Mouse (Mus musculus) forebrain, embryonic 12.5 days (tissue): ENCODE data around the gene Poc1a. TPM values are rescaled to one million over a fixed set of nuclear protein-coding genes. Genes with fewer than 3 reads are reported as not detected.

Source experiments
- ATAC-seq: fragments of 200-750 bp; cut with Nextera tagmentation; 2 replicates; pipeline ENCODE4 v1.8.0; 2017; ENCODE audit warnings: moderate TSS enrichment; ENCODE audit not compliant: low FRiP score
- H3K27ac ChIP-seq: fragments of 300-500 bp; sonication (generic); 2 replicates; pipeline ENCODE4 v1.5.1; 2016; ENCODE audit warnings: mild to moderate bottlenecking
- H3K27me3 ChIP-seq: fragments of 300-500 bp; sonication (generic); 2 replicates; pipeline ENCODE4 v1.6.1; 2016; ENCODE audit warnings: mild to moderate bottlenecking
- H3K36me3 ChIP-seq: fragments of 300-500 bp; sonication (generic); replicated peaks from 2 replicates; pipeline ENCODE4 v1.6.1; 2016; ENCODE audit warnings: mild to moderate bottlenecking
- H3K4me1 ChIP-seq: fragments of 300-500 bp; sonication (generic); 2 replicates; pipeline ENCODE4 v1.6.1; 2016
- H3K4me2 ChIP-seq: fragments of 300-500 bp; sonication (generic); 2 replicates; pipeline ENCODE4 v1.6.1; 2016; ENCODE audit warnings: mild to moderate bottlenecking, moderate library complexity
- H3K4me3 ChIP-seq: fragments of 300-500 bp; sonication (generic); replicated peaks from 2 replicates; pipeline ENCODE4 v1.5.1; 2016; ENCODE audit warnings: mild to moderate bottlenecking
- H3K9ac ChIP-seq: fragments of 300-500 bp; sonication (generic); 2 replicates; pipeline ENCODE4 v1.6.1; 2016; ENCODE audit warnings: mild to moderate bottlenecking
- H3K9me3 ChIP-seq: fragments of 300-500 bp; sonication (generic); 2 replicates; pipeline ENCODE4 v1.6.1; 2016
- WGBS: fragments of 180-500 bp; shearing (Covaris S2); methylation state at CpG from one replicate; pipeline ENCODE4 v1.1.7; 2016; 5-methylcytosine and 5-hydroxymethylcytosine counted together
- polyA plus RNA-seq: library from polyadenylated mRNA; unstranded; fragments of >200 nt; fragmentation: Nextera tagmentation; extraction: Ambion mirVana; gene quantifications from 2 replicates; pipeline ENCODE4 v1.2.1, GENCODE M21; 2016

Poc1a gene
- polyA plus RNA-seq, 1 experiment from 2014 or later = 23.8 TPM

GRCm38 (mm10) chr9:106249550-106249949 is 31.3 kb upstream of the Poc1a start:
- 92% methylated on average over 11 of the region's 11 CpGs for WGBS

GRCm38 (mm10) chr9:106250245-106250644 is 30.6 kb upstream of the Poc1a start:
- Histone ChIP-seq H3K36me3 (no peaks in the 10 kb centered on the region), H3K9ac (no peak overlapping the region), H3K4me1 (peaks cover 23% of the 10 kb centered on the region), H3K9me3 (no peaks in the 10 kb centered on the region), H3K4me3 (no peak overlapping the region), H3K4me2 (no peak overlapping the region), H3K27me3 (no peaks in the 10 kb centered on the region), H3K27ac (no peak overlapping the region)
- 69% methylated on average over 4 of the region's 4 CpGs for WGBS
- no peak for ATAC-seq

More at GRCm38 (mm10) chr9:106249550-106249949, 31.3 kb upstream of the Poc1a start:
- Histone ChIP-seq H3K9ac (no peak overlapping the region), H3K9me3 (no peaks in the 10 kb centered on the region), H3K4me2 (no peak overlapping the region), H3K27ac (no peak overlapping the region), H3K4me1 (peaks cover 23% of the 10 kb centered on the region), H3K27me3 (no peaks in the 10 kb centered on the region), H3K4me3 (no peak overlapping the region), H3K36me3 (0 out of 2 replicates have a peak, but pooled peaks cover 3% of the 10 kb centered on the region)
- ATAC-seq = no peak

- no peak for ATAC-seq
- no peaks in the 10 kb centered on the region for H3K27me3 ChIP-seq
- WGBS = 80% methylated on average over 8 of the region's 8 CpGs
- peaks cover 21% of the 10 kb centered on the region for H3K4me1 ChIP-seq
- no peak overlapping the region for H3K4me3 ChIP-seq
- H3K9me3 ChIP-seq = no peaks in the 10 kb centered on the region
- no peak overlapping the region for H3K4me2 ChIP-seq
- no peak overlapping the region for H3K9ac ChIP-seq
- H3K27ac ChIP-seq = no peak overlapping the region
- H3K36me3 ChIP-seq = no peaks in the 10 kb centered on the region
Observed at GRCm38 (mm10) chr9:106251066-106251465, 29.8 kb upstream of the Poc1a start.

- Histone ChIP-seq H3K4me3 (no peak overlapping the region), H3K36me3 (no peaks in the 10 kb centered on the region), H3K27ac (no peak overlapping the region), H3K4me2 (no peak overlapping the region), H3K4me1 (no peaks in the 10 kb centered on the region), H3K9ac (no peak overlapping the region), H3K27me3 (no peaks in the 10 kb centered on the region), H3K9me3 (no peaks in the 10 kb centered on the region)
- WGBS = 80% methylated on average over 1 of the region's 2 CpGs
- ATAC-seq = no peak
Observed at GRCm38 (mm10) chr9:106254001-106254400, 26.9 kb upstream of the Poc1a start.

- Histone ChIP-seq H3K4me1 (no peaks in the 10 kb centered on the region), H3K4me2 (no peak overlapping the region), H3K27ac (no peak overlapping the region), H3K27me3 (no peaks in the 10 kb centered on the region), H3K9me3 (no peaks in the 10 kb centered on the region), H3K9ac (no peak overlapping the region), H3K4me3 (no peak overlapping the region), H3K36me3 (no peaks in the 10 kb centered on the region)
- ATAC-seq = no peak
- WGBS = 91% methylated on average over 4 of the region's 4 CpGs
Observed at GRCm38 (mm10) chr9:106258412-106258811, 22.4 kb upstream of the Poc1a start.

GRCm38 (mm10) chr9:106258990-106259389 is 21.9 kb upstream of the Poc1a start:
- H3K9me3 ChIP-seq = no peaks in the 10 kb centered on the region
- H3K9ac ChIP-seq = no peak overlapping the region
- ATAC-seq = no peak
- no peaks in the 10 kb centered on the region for H3K36me3 ChIP-seq
- no peak overlapping the region for H3K27ac ChIP-seq
- no peaks in the 10 kb centered on the region for H3K4me1 ChIP-seq
- H3K4me2 ChIP-seq = no peak overlapping the region
- no peak overlapping the region for H3K4me3 ChIP-seq
- WGBS = 65% methylated on average over 5 of the region's 5 CpGs
- H3K27me3 ChIP-seq = no peaks in the 10 kb centered on the region

GRCm38 (mm10) chr9:106261058-106261457 is 19.8 kb upstream of the Poc1a start:
- Histone ChIP-seq H3K27me3 (no peaks in the 10 kb centered on the region), H3K9me3 (no peaks in the 10 kb centered on the region), H3K4me1 (no peaks in the 10 kb centered on the region), H3K4me3 (no peak overlapping the region), H3K27ac (no peak overlapping the region), H3K4me2 (no peak overlapping the region), H3K36me3 (no peaks in the 10 kb centered on the region), H3K9ac (no peak overlapping the region)
- no peak for ATAC-seq
- WGBS = 91% methylated on average over 6 of the region's 6 CpGs

GRCm38 (mm10) chr9:106261491-106261890 is 19.4 kb upstream of the Poc1a start:
- ATAC-seq = no peak

GRCm38 (mm10) chr9:106262075-106262474 is 18.8 kb upstream of the Poc1a start:
- H3K27ac ChIP-seq = no peak overlapping the region
- 89% methylated on average over 3 of the region's 3 CpGs for WGBS
- no peak overlapping the region for H3K4me2 ChIP-seq
- no peak overlapping the region for H3K9ac ChIP-seq
- no peaks in the 10 kb centered on the region for H3K9me3 ChIP-seq
- no peaks in the 10 kb centered on the region for H3K36me3 ChIP-seq
- H3K4me1 ChIP-seq = no peaks in the 10 kb centered on the region
- ATAC-seq = no peak
- H3K27me3 ChIP-seq = no peaks in the 10 kb centered on the region
- no peak overlapping the region for H3K4me3 ChIP-seq

More at GRCm38 (mm10) chr9:106261491-106261890, 19.4 kb upstream of the Poc1a start:
- 88% methylated on average over 3 of the region's 3 CpGs for WGBS
- Histone ChIP-seq H3K4me3 (no peak overlapping the region), H3K27me3 (no peaks in the 10 kb centered on the region), H3K4me1 (no peaks in the 10 kb centered on the region), H3K9ac (no peak overlapping the region), H3K9me3 (no peaks in the 10 kb centered on the region), H3K36me3 (no peaks in the 10 kb centered on the region), H3K4me2 (no peak overlapping the region), H3K27ac (no peak overlapping the region)

GRCm38 (mm10) chr9:106263381-106263924 is 17.4 kb upstream of the Poc1a start:
- no peak overlapping the region for H3K4me3 ChIP-seq
- no peak overlapping the region for H3K27ac ChIP-seq
- no peak overlapping the region for H3K9ac ChIP-seq
- peaks cover 2% of the 10 kb centered on the region; the same call in 1 of the 2 replicates for H3K4me1 ChIP-seq
- 86% methylated on average over 9 of the region's 9 CpGs for WGBS
- no peaks in the 10 kb centered on the region for H3K27me3 ChIP-seq
- H3K9me3 ChIP-seq = no peaks in the 10 kb centered on the region
- no peak overlapping the region for H3K4me2 ChIP-seq
- ATAC-seq = no peak
- no peaks in the 10 kb centered on the region for H3K36me3 ChIP-seq

- no peak overlapping the region for H3K27ac ChIP-seq
- ATAC-seq = no peak
- no peak overlapping the region for H3K9ac ChIP-seq
- peaks cover 21% of the 10 kb centered on the region for H3K4me1 ChIP-seq
- H3K9me3 ChIP-seq = no peaks in the 10 kb centered on the region
- no peak overlapping the region for H3K4me2 ChIP-seq
- H3K4me3 ChIP-seq = no peak overlapping the region
- WGBS = 83% methylated on average over 12 of the region's 12 CpGs
- H3K36me3 ChIP-seq = no peaks in the 10 kb centered on the region
- H3K27me3 ChIP-seq = no peaks in the 10 kb centered on the region
Observed at GRCm38 (mm10) chr9:106265358-106266075, 15.3 kb upstream of the Poc1a start.

- no peaks in the 10 kb centered on the region for H3K36me3 ChIP-seq
- H3K9me3 ChIP-seq = no peaks in the 10 kb centered on the region
- no peaks in the 10 kb centered on the region for H3K27me3 ChIP-seq
- H3K27ac ChIP-seq = no peak overlapping the region
- H3K4me3 ChIP-seq = no peak overlapping the region
- no peak for ATAC-seq
- peaks cover 21% of the 10 kb centered on the region for H3K4me1 ChIP-seq
- H3K4me2 ChIP-seq = no peak overlapping the region
- no peak overlapping the region for H3K9ac ChIP-seq
- WGBS = 64% methylated on average over 2 of the region's 2 CpGs
Observed at GRCm38 (mm10) chr9:106266936-106267657, 13.8 kb upstream of the Poc1a start.
